Mouse (Mus musculus): Measurements from ENCODE around the gene Tmem121.

DNA sequence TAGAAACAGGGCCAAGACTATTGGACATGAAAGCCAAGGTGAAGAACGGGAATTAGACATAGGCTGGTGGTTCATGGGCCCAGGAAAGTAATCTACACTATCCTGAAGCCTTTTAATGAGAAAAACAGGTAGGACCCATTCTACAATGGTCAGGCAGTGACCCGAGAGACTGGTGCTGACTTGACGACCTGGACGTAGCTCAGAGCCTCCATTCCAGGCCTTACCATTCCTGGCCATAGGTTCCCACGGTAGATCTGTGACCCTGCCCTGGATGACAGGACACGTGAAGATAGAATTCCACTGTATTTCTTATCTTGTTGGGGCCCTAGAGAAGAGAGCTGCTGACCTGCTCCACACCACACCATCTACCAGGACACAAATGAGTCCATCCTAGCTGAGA is 47.4 kb upstream of the Tmem121 start:
- TF ChIP-seq POLR2A (IDR thresholded peaks at IDR 0.05; ENCODE audit: low read depth, low read length) (no peak), CTCF (IDR thresholded peaks at IDR 0.05; ENCODE audit: borderline replicate concordance, insufficient read depth, low read length) (no peak)

All from embryonic fibroblast, embryonic 13.5 days (primary cell).